Mouse (Mus musculus): ENCODE data around the gene Capn7. TPM values are rescaled to one million over a fixed set of nuclear protein-coding genes. Genes with fewer than 3 reads are reported as not detected.

The Capn7 gene
- polyA plus RNA-seq (2012; rRNA removed; ENCODE audit: low replicate concordance) = 16.2 and 18.6 TPM in 2 replicates

DNA sequence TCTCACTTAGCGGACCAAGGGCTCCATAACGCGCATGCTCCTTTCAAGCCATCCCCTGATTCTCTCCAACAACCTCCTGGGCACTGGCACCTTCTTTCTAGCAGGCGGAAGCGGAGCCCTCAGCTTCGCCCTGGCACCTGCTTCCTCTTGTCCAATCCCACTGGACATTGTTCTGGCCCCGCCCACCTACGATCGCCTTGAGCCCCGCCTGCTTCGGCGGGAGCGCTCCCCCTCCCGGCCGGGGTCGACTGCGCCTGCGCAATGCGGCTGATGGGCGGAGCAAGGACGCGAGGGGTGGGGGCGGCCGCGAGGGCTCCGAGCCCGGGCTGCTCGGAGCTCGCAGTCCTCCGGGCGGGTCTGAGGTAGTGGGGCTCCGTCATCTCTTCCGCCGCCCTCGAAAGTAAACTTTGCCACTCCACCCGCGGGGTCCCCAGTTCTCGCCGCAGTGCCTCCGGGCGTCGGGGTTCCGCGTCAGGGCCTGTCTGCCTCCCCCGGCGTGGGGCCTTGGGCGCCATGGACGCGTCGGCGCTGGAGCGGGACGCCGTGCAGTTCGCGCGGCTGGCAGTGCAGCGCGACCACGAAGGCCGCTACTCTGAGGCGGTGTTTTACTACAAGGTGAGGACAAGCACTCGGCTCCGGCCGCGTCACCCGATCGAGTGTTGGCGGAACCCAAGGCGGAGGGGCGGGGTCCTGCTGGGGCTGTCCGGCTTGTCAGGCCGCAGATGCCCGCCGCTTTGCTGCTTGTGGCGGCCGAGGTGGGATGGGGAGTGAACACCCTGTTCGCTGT is at the start of gene Capn7:
Capn7 (plus strand) TSS at position 270 of the 787 bp plus-strand sequence.

DNA sequence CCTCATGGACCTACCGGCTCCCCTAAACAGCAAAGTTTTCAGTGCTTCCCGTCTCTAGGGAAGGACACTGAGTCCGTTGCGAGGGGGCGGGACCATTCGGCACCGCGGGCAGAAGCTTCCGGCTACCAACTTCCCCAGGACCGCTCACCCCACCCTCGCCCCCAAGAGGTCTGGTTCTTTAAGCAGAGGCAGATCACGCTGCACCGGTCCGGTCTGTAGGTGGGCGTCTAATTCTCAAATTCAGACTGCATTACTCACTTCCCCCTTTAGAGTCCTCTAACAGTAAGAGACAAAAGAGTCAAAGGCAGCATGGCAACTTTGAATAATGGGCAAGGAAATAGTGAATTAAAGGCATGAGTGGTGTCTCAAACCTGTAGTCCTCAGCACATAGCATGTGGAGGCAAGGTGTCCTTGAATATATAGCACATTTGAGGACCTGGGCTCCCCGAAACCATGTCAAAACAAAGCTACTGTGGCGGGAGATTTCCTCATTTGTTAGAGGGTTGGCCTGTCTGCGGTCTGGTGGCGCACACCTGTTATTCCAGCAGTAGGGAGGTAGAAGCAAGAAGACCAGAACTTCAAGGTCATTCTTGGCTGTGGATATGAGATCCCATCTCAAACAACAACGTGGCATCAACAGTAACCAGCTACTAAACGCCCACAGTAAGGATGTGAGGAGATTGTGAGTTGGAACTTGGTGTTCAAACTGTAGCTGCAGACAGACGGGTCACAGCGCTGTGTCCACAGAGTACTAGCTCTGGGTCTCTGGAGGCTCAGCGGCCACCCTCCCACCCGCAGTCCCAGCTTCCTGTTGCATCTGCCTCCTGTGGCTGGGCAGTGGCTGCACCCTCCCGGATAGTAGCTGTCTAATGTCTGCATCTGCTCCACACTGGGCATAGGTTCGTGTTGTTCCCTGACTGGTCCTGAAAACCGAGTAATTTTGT is 12.3 kb upstream of the Capn7 start, which contains the start of gene Dnah1:
Dnah1 (minus strand) TSS at position 48 of the 944 bp plus-strand sequence.

Other genes with a start within 250 kb of the Capn7 start
- 24.2 and 50.4 TPM in 2 replicates for gene Smim4, start 207.7 kb upstream of the Capn7 start, polyA plus RNA-seq (2012; rRNA removed; ENCODE audit: low replicate concordance)
- 27.5 and 77.3 TPM in 2 replicates for gene Nt5dc2, start 205.6 kb upstream of the Capn7 start, polyA plus RNA-seq (2012; rRNA removed; ENCODE audit: low replicate concordance)
- gene Stab1, start 168.0 kb upstream of the Capn7 start, polyA plus RNA-seq (2012; rRNA removed; ENCODE audit: low replicate concordance) = 161 and 184 TPM in 2 replicates
- 0.19 and 0.75 TPM in 2 replicates for gene Tnnc1, start 128.3 kb upstream of the Capn7 start, polyA plus RNA-seq (2012; rRNA removed; ENCODE audit: low replicate concordance)
- gene Nisch, start 119.7 kb upstream of the Capn7 start, polyA plus RNA-seq (2012; rRNA removed; ENCODE audit: low replicate concordance) = 317 and 568 TPM in 2 replicates
- gene Sema3g, start 118.8 kb upstream of the Capn7 start, polyA plus RNA-seq (2012; rRNA removed; ENCODE audit: low replicate concordance) = 17.6 and 29.3 TPM in 2 replicates
- gene Phf7, start 85.3 kb upstream of the Capn7 start, polyA plus RNA-seq (2012; rRNA removed; ENCODE audit: low replicate concordance) = 5.5 and 6.4 TPM in 2 replicates
- gene Bap1, start 85.2 kb upstream of the Capn7 start, polyA plus RNA-seq (2012; rRNA removed; ENCODE audit: low replicate concordance) = 49.3 and 71.2 TPM in 2 replicates
- 0.67 and 6.9 TPM in 2 replicates for gene Dnah1, start 12.7 kb upstream of the Capn7 start, polyA plus RNA-seq (2012; rRNA removed; ENCODE audit: low replicate concordance)
- gene Sh3bp5, start 99.4 kb downstream of the Capn7 start, polyA plus RNA-seq (2012; rRNA removed; ENCODE audit: low replicate concordance) = 31.3 and 54.8 TPM in 2 replicates
- 18.6 and 36.0 TPM in 2 replicates for gene Eaf1, start 157.8 kb downstream of the Capn7 start, polyA plus RNA-seq (2012; rRNA removed; ENCODE audit: low replicate concordance)
- 11.6 and 15.7 TPM in 2 replicates for gene Mettl6, start 158.4 kb downstream of the Capn7 start, polyA plus RNA-seq (2012; rRNA removed; ENCODE audit: low replicate concordance)

All from subcutaneous adipose tissue, adult 2 months (tissue).